Mouse (Mus musculus) limb, embryonic 15.5 days (tissue): Measurements from ENCODE around the gene Psma7. TPM values are rescaled to one million over a fixed set of nuclear protein-coding genes. Genes with fewer than 3 reads are reported as not detected.

Source experiments
- ATAC-seq: fragments of 200-750 bp; cut with Nextera tagmentation; 2 replicates; pipeline ENCODE4 v1.8.0; 2017; ENCODE audit warnings: low read depth, moderate TSS enrichment; ENCODE audit not compliant: insufficient number of reproducible peaks, low FRiP score, low TSS enrichment
- H3K27ac ChIP-seq: fragments of 300-500 bp; sonication (generic); 2 replicates; pipeline ENCODE4 v1.5.1; 2015; ENCODE audit warnings: moderate library complexity, mild to moderate bottlenecking, inconsistent platforms
- H3K27me3 ChIP-seq: fragments of 300-500 bp; sonication (generic); 2 replicates; pipeline ENCODE4 v1.6.1; 2015; ENCODE audit warnings: inconsistent platforms
- H3K36me3 ChIP-seq: fragments of 300-500 bp; sonication (generic); 2 replicates; pipeline ENCODE4 v1.6.1; 2015; ENCODE audit warnings: inconsistent platforms
- H3K4me1 ChIP-seq: fragments of 300-500 bp; sonication (generic); 2 replicates; pipeline ENCODE4 v1.6.1; 2015; ENCODE audit warnings: inconsistent platforms
- H3K4me2 ChIP-seq: fragments of 300-500 bp; sonication (generic); 2 replicates; pipeline ENCODE4 v1.6.1; 2015; ENCODE audit warnings: mild to moderate bottlenecking, inconsistent platforms
- H3K4me3 ChIP-seq: fragments of 300-500 bp; sonication (generic); 2 replicates; pipeline ENCODE4 v1.5.1; 2015; ENCODE audit warnings: mild to moderate bottlenecking, inconsistent platforms
- H3K9ac ChIP-seq: fragments of 300-500 bp; sonication (generic); 2 replicates; pipeline ENCODE4 v1.6.1; 2015; ENCODE audit warnings: inconsistent platforms
- H3K9me3 ChIP-seq: fragments of 300-500 bp; sonication (generic); 2 replicates; pipeline ENCODE4 v1.6.1; 2016; ENCODE audit warnings: inconsistent platforms
- WGBS: fragments of 180-500 bp; shearing (Covaris S2); methylation state at CpG from one replicate; pipeline ENCODE4 v1.1.7; 2015; 5-methylcytosine and 5-hydroxymethylcytosine counted together
- polyA plus RNA-seq: library from polyadenylated mRNA; unstranded; fragments of >200 nt; fragmentation: Nextera tagmentation; extraction: Ambion mirVana; gene quantifications from 2 replicates; pipeline ENCODE4 v1.2.1, GENCODE M21; 2015

Gene Psma7
- polyA plus RNA-seq, 1 experiment from 2014 or later, result 519 TPM

DNA sequence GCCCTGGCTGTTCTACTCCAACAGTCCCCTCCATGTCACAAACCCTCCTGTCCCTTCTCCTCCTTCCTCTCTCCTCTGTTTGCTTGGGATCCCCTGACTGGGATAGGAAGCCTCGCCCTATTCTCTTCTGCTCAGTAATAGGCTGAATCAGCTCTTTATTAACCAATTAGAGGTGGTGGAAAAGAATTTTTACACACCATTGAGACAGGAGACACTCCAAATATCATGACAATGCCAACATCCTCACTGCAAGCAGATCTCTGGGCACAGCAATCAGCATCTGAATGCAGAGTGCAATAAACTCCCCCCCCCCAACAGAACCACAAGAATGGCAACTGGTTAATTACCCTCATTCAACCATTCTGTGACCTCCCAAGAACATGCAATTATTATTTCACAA, 53.1 kb downstream of the Psma7 start:
- Histone ChIP-seq H3K36me3 (no peaks in the 10 kb centered on the region), H3K4me2 (no peak overlapping the region), H3K4me1 (0 out of 2 replicates have a peak, but pooled peaks cover 3% of the 10 kb centered on the region), H3K9me3 (no peaks in the 10 kb centered on the region), H3K4me3 (no peak overlapping the region), H3K27ac (no peak overlapping the region), H3K27me3 (no peaks in the 10 kb centered on the region), H3K9ac (no peak overlapping the region)
- 50% methylated on average over 1 of the region's 1 CpGs for WGBS
- ATAC-seq, result no peak

DNA sequence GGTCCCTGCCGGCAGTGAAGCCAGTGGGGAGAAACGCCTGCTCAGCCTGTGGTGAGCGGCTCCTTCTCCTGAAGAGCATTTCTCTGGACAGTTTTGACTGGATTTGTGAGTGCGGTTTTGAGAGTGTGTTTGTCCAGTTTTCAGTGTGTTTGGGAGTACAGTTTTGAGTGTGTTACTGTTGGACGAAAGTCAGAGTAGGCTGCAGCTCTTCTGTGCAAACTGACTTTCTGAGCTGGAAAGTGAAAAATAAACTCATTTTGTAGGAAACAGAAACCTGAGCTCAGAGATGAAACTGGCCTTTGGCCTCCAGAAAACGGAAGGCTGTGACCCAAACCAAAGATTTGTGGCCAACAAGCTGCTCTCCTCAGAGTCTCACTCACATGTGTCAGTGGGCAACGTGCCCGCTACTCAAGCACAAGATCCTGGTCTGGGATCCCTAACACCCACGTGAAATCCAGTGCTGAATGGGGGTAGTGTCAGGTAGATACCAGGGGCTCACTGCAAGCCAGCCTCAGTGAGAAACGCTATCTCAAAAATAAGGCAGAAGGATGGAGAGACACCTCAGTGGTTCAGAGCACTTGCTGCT, 55.7 kb downstream of the Psma7 start:
- H3K27ac ChIP-seq, result no peak overlapping the region
- H3K9me3 ChIP-seq, result no peaks in the 10 kb centered on the region
- no peaks in the 10 kb centered on the region for H3K27me3 ChIP-seq
- H3K4me2 ChIP-seq, result no peak overlapping the region
- 0 out of 2 replicates have a peak, but pooled peaks cover 3% of the 10 kb centered on the region for H3K4me1 ChIP-seq
- WGBS, result 70% methylated on average over 10 of the region's 10 CpGs
- no peak overlapping the region for H3K9ac ChIP-seq
- H3K36me3 ChIP-seq, result no peaks in the 10 kb centered on the region
- no peak overlapping the region for H3K4me3 ChIP-seq
- no peak for ATAC-seq

Other genes with a start within 250 kb of the Psma7 start
- 2.6 and 2.9 TPM in 2 replicates for gene Taf4, start 65.8 kb downstream of the Psma7 start, polyA plus RNA-seq
- 3.7 and 8.0 TPM in 2 replicates for gene Lsm14b, start 17.4 kb downstream of the Psma7 start, polyA plus RNA-seq
- 4.1 and 4.2 TPM in 2 replicates for gene Ss18l1, start 76 bp upstream of the Psma7 start, polyA plus RNA-seq
- gene Mtg2, start 28.2 kb upstream of the Psma7 start, polyA plus RNA-seq, result 22.9 and 25.0 TPM in 2 replicates
- gene Hrh3, start 62.1 kb upstream of the Psma7 start, polyA plus RNA-seq, result not detected in 2 replicates
- 42.5 and 45.2 TPM in 2 replicates for gene Osbpl2, start 76.9 kb upstream of the Psma7 start, polyA plus RNA-seq
- 165 and 185 TPM in 2 replicates for gene Adrm1, start 129.1 kb upstream of the Psma7 start, polyA plus RNA-seq
- 24.5 and 25.9 TPM in 2 replicates for gene Lama5, start 183.4 kb upstream of the Psma7 start, polyA plus RNA-seq
- gene Rps21, start 214.9 kb upstream of the Psma7 start, polyA plus RNA-seq, result 429 and 600 TPM in 2 replicates
- 9.3 and 12.5 TPM in 2 replicates for gene Cables2, start 231.1 kb upstream of the Psma7 start, polyA plus RNA-seq
- gene Rbbp8nl, start 247.4 kb upstream of the Psma7 start, polyA plus RNA-seq, result 2.0 and 2.3 TPM in 2 replicates